Mouse (Mus musculus) 416B (cell line): ENCODE results near the gene Hacl1.

ENCODE experiments used
- DNase-seq: peaks from one replicate; pipeline ENCODE4 v3.0.0; 2011; ENCODE audit warnings: low read depth

The Hacl1 gene

GRCm38 (mm10) chr14:31575866-31576265 is 65.2 kb downstream of the Hacl1 start:
- no peak for DNase-seq

GRCm38 (mm10) chr14:31574903-31575665 is 66.0 kb downstream of the Hacl1 start:
- no peak for DNase-seq

- peak; percentile 44 for DNase-seq
Measured at GRCm38 (mm10) chr14:31572561-31573175, 68.4 kb downstream of the Hacl1 start.

GRCm38 (mm10) chr14:31571419-31571818 is 69.7 kb downstream of the Hacl1 start:
- no peak for DNase-seq

- peak; percentile 61 for DNase-seq
Measured at GRCm38 (mm10) chr14:31570131-31570951, 70.7 kb downstream of the Hacl1 start.

GRCm38 (mm10) chr14:31569151-31569631 is 71.9 kb downstream of the Hacl1 start:
- peak; percentile 76 for DNase-seq

GRCm38 (mm10) chr14:31565478-31566212 is 75.4 kb downstream of the Hacl1 start:
- DNase-seq, result no peak

- no peak for DNase-seq
Measured at GRCm38 (mm10) chr14:31564452-31565179, 76.5 kb downstream of the Hacl1 start.

GRCm38 (mm10) chr14:31560886-31561285 is 80.2 kb downstream of the Hacl1 start:
- DNase-seq, result no peak

- no peak for DNase-seq
Measured at GRCm38 (mm10) chr14:31559216-31559615, 81.9 kb downstream of the Hacl1 start.

GRCm38 (mm10) chr14:31557784-31558183 is 83.3 kb downstream of the Hacl1 start:
- no peak for DNase-seq

- DNase-seq, result no peak
Measured at GRCm38 (mm10) chr14:31557273-31557672, 83.8 kb downstream of the Hacl1 start.

GRCm38 (mm10) chr14:31556526-31557260 is 84.4 kb downstream of the Hacl1 start:
- no peak for DNase-seq

GRCm38 (mm10) chr14:31555963-31556434 is 85.1 kb downstream of the Hacl1 start:
- DNase-seq, result no peak

GRCm38 (mm10) chr14:31555021-31555420 is 86.1 kb downstream of the Hacl1 start:
- no peak for DNase-seq
